In genomic region chr10:8998758-8999398, GRCm38 (mm10) we compare ENCODE assay signal across 9 mouse cellular contexts.
A peak's percentile ranks its signal among the peaks of the same experiment; 100 is the strongest.
DNase-seq lines count a peak whose midpoint lies in the region; ATAC-seq and TF ChIP-seq lines count a peak whose summit lies in the region.
"Had no signal": no experiment of that assay in that cellular context is flagged by ENCODE, and none has a peak within 500 bp of the region (broad histone marks: within the 10 kb centered on the region; RNA-seq: fewer than 3 reads in every experiment).

No protein-coding gene starts in this region.

- H3K9ac ChIP-seq in intestine, embryonic 14.5 days (ENCODE audit: low read length): no peak overlapping the region
- no peak overlapping the region for H3K9ac ChIP-seq in intestine, postnatal 0 days (ENCODE audit: low read depth, low read length)
- no peak overlapping the region for H3K9ac ChIP-seq in heart, embryonic 12.5 days

- TF ChIP-seq CTCF in intestine, postnatal 0 days (IDR thresholded peaks at IDR 0.05; ENCODE audit: low read depth): no peak

- H3K27me3 ChIP-seq in intestine, embryonic 14.5 days (replicated peaks; ENCODE audit: control insufficient read depth, insufficient read depth, low read length): no peaks in the 10 kb centered on the region
- H3K27me3 ChIP-seq in intestine, postnatal 0 days (replicated peaks; ENCODE audit: control insufficient read depth, insufficient read depth, low read length): no peaks in the 10 kb centered on the region
- no peaks in the 10 kb centered on the region for H3K27me3 ChIP-seq in heart, embryonic 12.5 days (replicated peaks)

- H3K27ac ChIP-seq in intestine, embryonic 14.5 days (ENCODE audit: low read depth): peak overlapping the region; percentile 57
- no peak overlapping the region for H3K27ac ChIP-seq in intestine, postnatal 0 days (ENCODE audit: low read depth, low read length)
- H3K27ac ChIP-seq in heart, embryonic 12.5 days (ENCODE audit: poor library complexity, severe bottlenecking): peak overlapping the region; percentile 84

- H3K4me2 ChIP-seq in intestine, embryonic 14.5 days (ENCODE audit: low read length): no peak overlapping the region
- no peak overlapping the region for H3K4me2 ChIP-seq in intestine, postnatal 0 days (replicated peaks; ENCODE audit: low read depth)
- no peak overlapping the region for H3K4me2 ChIP-seq in heart, embryonic 12.5 days

- no peak for DNase-seq in intestine, embryonic 14.5 days (ENCODE audit: low spot score)
- DNase-seq in embryo, embryonic 9.5 days (ENCODE audit: extremely low spot score): peak; percentile 7
- DNase-seq in lung, postnatal 14 days: peak; percentile 51
- no peak for DNase-seq in adrenal gland, adult 18-20 months (ENCODE audit: low spot score in 2 of 2)
- no peak for DNase-seq in layer of hippocampus, adult 9-10 months (ENCODE audit: low spot score)
- no peak for DNase-seq in layer of hippocampus, postnatal 25 days (ENCODE audit: extremely low spot score in 1 of 2, low spot score in 1 of 2)
- DNase-seq: right cerebral cortex, postnatal 14 days had no signal

- WGBS in intestine, embryonic 14.5 days: 27% methylated on average over 5 of the region's 5 CpGs
- WGBS in intestine, postnatal 0 days: 47% methylated on average over 5 of the region's 5 CpGs
- 18% methylated on average over 5 of the region's 5 CpGs for WGBS in heart, embryonic 12.5 days

- H3K9me3 ChIP-seq in intestine, embryonic 14.5 days (ENCODE audit: control insufficient read depth, low read length): no peaks in the 10 kb centered on the region
- no peaks in the 10 kb centered on the region for H3K9me3 ChIP-seq in intestine, postnatal 0 days (ENCODE audit: control insufficient read depth)
- H3K9me3 ChIP-seq in heart, embryonic 12.5 days (replicated peaks): no peaks in the 10 kb centered on the region

- H3K4me3 ChIP-seq in intestine, embryonic 14.5 days (ENCODE audit: low read depth, low read length): no peak overlapping the region
- no peak overlapping the region for H3K4me3 ChIP-seq in intestine, postnatal 0 days (ENCODE audit: low read depth, low read length)
- no peak overlapping the region for H3K4me3 ChIP-seq in heart, embryonic 12.5 days

- peak; percentile 55; the same call in 1 of the 2 replicates for ATAC-seq in intestine, embryonic 14.5 days (replicated peaks; ENCODE audit: low FRiP score, low TSS enrichment, low read depth)
- ATAC-seq in intestine, postnatal 0 days: no peak
- peak; percentile 40; the same call in 1 of the 2 replicates for ATAC-seq in heart, embryonic 12.5 days (ENCODE audit: insufficient number of reproducible peaks, low FRiP score)

- no peaks in the 10 kb centered on the region for H3K36me3 ChIP-seq in intestine, embryonic 14.5 days (ENCODE audit: control insufficient read depth, insufficient read depth, low read length)
- H3K36me3 ChIP-seq in intestine, postnatal 0 days (ENCODE audit: control insufficient read depth, insufficient read depth): no peaks in the 10 kb centered on the region
- H3K36me3 ChIP-seq in heart, embryonic 12.5 days: no peaks in the 10 kb centered on the region

- H3K4me1 ChIP-seq in intestine, embryonic 14.5 days (replicated peaks; ENCODE audit: control insufficient read depth, insufficient read depth, low read length): peaks cover 16% of the 10 kb centered on the region; the same call in 1 of the 2 replicates
- no peaks in the 10 kb centered on the region for H3K4me1 ChIP-seq in intestine, postnatal 0 days (replicated peaks; ENCODE audit: control insufficient read depth, insufficient read depth, low read length)
- H3K4me1 ChIP-seq in heart, embryonic 12.5 days (replicated peaks): peaks cover 36% of the 10 kb centered on the region

Comparison
In these comparisons a context has a peak if more than half of its experiments do, and no peak if none do; other contexts are left out.
1. DNase-seq: peak in embryo, embryonic 9.5 days (single experiment) and lung, postnatal 14 days (single experiment); none in intestine, embryonic 14.5 days (single experiment), adrenal gland, adult 18-20 months (0 of 2), layer of hippocampus, adult 9-10 months (single experiment) and layer of hippocampus, postnatal 25 days (0 of 2).